Mouse (Mus musculus): ENCODE measurements around the gene Catsperd.

GRCm38 (mm10) chr17:56611861-56612564 is 15.9 kb upstream of the Catsperd start:
- TF ChIP-seq POLR2A (IDR thresholded peaks at IDR 0.05; ENCODE audit: control insufficient read depth in 1 of 2, insufficient read depth in 1 of 2, low read depth in 1 of 2, low read length in 2 of 2, poor library complexity in 1 of 2) (peak in 1 of 2 experiments; percentile 71; a peak in 2 of 4 replicates), JUND (IDR thresholded peaks at IDR 0.05; ENCODE audit: low read depth, low read length) (no peak), CTCF (IDR thresholded peaks at IDR 0.05 in 2 of 3, conservative IDR thresholded peaks at IDR 0.05 in 1 of 3; ENCODE audit: control insufficient read depth in 1 of 3, insufficient read depth in 1 of 3, low read depth in 2 of 3, low read length in 3 of 3, poor library complexity in 1 of 3, severe bottlenecking in 1 of 3) (no peak), CHD2 (IDR thresholded peaks at IDR 0.05; ENCODE audit: low read length) (no peak), ELF1 (IDR thresholded peaks at IDR 0.05; ENCODE audit: low read depth, low read length) (no peak), MXI1 (IDR thresholded peaks at IDR 0.05; ENCODE audit: low read depth, low read length) (peak; percentile 85), MEF2A (IDR thresholded peaks at IDR 0.05; ENCODE audit: extremely low read depth, insufficient replicate concordance, low read depth, low read length, poor library complexity, severe bottlenecking) (no peak), E2F4 (IDR thresholded peaks at IDR 0.05; ENCODE audit: borderline replicate concordance, low read depth, low read length) (no peak), SIN3A (IDR thresholded peaks at IDR 0.05; ENCODE audit: low read length) (peak; percentile 65; the same call in 1 of the 2 replicates), TBP (IDR thresholded peaks at IDR 0.05; ENCODE audit: low read depth, low read length) (peak; percentile 35; the same call in 1 of the 2 replicates), GATA1 (IDR thresholded peaks at IDR 0.05; ENCODE audit: low read depth, low read length) (0 out of 2 replicates have a peak, but pooled peaks have one; percentile 42), ZC3H11A (IDR thresholded peaks at IDR 0.05; ENCODE audit: low read depth, low read length) (no peak), TCF12 (IDR thresholded peaks at IDR 0.05; ENCODE audit: low read depth, low read length) (0 out of 2 replicates have a peak, but pooled peaks have one; percentile 29), USF1 (IDR thresholded peaks at IDR 0.05; ENCODE audit: low read depth, low read length) (no peak)

Measured in MEL (cell line).